Mouse (Mus musculus): Measurements from ENCODE around the gene Ubox5. TPM values are rescaled to one million over a fixed set of nuclear protein-coding genes. Genes with fewer than 3 reads are reported as not detected.
A peak's percentile ranks its signal among the peaks of the same experiment; 100 is the strongest.

Ubox5 gene
- total RNA-seq, 2 experiments from 2014 or later: 7.3 to 8.5 TPM

DNA sequence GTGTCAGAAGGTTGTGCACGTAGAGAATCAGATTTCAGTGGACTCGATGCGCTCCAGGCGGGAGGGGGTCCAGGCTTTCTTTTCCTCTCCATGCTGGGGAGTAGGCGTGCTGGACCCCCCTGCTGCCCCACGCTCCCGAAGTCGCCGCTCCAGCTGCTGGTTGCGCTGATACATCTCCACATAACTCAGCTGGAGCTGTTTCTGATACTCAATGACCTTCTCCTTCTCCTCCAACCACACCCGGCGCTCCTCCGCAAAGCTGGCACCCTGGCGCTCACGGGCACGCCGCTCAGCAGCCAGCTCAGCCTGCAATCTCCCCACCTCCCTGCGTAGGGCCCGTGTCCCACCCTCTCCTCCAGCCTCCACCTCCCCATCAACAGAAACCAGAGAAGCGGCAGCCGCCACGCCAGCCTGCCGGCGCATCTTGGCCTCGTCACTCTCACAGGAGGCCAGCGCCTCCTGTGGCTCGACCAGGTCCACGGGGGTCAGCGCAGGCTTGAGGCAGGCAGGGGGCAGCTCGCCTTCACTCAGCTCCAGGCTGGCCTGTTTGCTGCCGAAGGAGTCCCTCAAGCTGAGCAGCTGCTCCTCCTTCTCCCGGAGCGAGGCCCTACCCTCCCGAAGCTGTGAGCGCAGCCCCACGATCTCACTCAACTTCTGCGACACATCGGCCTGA lies 5.0 kb upstream of the Ubox5 start:
- DNase-seq (ENCODE audit: low spot score in 2 of 2): no peak

DNA sequence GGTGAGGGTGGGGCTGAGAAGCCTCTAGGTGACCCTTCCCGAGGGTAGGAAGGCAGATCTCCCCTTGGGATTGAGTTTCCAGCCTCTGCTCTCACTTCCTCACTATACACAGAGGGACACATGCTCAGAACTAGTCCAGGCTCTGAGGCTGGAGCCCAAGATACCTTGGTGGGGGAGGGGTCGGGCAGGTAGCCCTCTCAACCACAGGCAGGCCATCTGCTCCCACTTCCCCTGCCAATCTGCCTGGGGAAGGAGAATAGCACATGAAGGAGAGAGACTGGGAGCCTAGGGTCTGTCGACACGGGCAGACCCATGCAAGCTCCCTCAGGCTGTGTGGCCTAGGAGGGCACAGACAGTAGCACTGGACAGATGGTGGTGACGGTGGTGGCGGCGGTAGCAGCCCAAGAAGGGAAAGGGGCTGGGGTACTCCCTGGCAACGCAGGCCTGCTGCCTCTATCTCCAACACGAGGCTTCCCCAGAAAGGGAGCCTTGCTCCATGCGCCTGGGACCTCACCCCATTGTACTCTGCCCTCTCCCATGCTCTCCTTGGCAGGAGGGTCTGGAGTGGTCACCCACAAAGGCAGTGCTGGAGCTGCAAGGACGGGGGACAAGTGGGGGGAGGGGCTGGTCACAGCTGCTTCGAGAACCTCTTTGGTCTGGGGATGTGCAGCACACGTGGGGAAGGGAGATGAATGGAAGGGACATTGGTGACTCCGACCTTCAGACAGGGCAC lies 4.3 kb upstream of the Ubox5 start:
- DNase-seq (ENCODE audit: low spot score in 2 of 2): no peak

DNA sequence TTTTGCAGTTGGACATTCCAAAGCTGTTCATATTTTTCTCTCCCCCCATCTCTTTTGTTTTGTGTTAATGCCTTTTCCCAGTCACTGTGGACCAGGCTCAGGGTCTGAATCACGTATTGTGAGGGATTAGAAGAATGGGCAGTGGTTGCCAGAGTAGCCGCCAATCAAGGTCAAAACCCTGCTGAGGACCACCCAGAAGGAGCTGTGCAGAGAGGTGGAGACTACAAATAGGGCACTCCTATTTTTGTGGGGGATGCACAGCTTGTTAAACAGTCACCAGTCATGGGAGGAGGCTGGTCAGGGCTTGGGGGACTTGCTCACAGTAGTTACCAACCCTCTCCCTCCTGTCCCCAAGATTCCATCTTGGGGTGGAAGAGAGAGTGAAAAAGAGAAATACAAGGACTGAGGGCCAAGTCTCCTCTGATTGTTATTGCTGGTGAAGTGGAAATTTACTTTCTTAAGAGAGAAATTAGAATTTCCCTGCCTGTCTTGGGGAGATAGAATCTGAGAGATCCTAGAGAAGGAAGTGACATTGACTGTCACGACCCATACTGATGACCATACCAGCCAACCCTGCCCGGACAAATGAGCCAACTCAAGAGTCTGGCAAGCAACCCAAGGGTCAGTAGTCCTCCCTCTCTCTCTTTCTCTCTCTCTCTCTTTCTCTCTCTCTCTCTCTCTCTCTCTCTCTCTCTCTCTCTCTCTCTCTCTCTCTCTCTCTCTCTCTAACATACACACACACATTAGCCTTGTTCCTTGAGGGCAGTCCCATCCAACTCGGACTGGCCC lies 3.2 kb upstream of the Ubox5 start:
- DNase-seq (ENCODE audit: low spot score in 2 of 2): no peak

DNA sequence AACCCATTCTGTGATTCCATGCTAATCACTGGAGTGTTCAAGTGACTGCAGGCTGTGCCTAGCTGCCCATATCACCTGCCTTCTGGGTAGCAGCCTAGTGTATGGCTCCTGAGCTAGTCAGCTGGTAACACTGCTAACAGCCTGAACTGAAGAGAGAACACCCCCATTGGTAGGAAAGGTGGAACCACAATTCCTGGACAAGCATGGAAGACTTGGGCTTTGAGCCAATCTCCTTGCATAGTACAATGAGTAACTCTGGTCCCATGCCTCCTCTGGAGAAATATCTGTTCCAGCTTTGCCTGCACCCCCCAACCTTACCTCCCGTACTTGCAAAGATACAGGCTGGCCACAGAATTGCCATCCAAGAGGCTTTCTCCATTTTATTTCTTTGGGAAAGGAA lies 2.6 kb upstream of the Ubox5 start:
- DNase-seq (ENCODE audit: low spot score in 2 of 2): no peak

DNA sequence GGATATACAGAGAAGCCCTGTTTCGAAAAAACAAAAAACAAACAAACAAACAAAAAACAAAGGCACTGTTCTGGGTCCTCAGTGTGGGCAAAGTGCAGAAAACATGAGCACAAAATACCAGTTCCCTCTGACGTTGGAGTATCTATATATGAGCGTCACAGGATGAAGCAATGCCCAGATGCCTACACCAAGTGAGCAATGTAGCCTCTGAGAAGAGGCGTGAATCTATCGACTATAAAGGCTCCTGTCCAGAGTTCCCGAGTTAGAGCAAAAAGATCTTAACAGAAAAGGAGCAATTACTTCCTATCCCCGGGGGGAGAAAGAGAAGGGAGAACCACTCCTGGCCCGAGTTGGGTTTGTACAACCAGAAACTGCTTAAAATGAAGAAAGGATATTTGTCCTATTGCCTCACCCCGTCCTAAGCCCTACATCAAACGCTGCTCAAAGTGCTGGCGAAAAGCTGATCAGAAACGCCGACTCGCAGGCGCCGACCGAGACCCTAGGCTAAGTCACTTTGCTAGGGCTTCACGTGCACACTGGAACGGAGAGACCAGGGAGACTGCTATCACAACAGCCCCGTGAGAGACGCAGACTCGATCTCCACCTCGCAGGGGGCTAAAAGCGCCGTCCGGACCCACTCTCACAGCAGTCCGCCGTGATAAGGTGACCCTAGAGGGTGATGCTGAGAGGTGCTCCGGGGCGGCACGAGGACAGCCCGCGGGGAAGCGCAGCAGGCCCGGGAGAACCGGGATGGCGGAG lies 579 bp downstream of the Ubox5 start:
- no peak for DNase-seq (ENCODE audit: low spot score in 2 of 2)

DNA sequence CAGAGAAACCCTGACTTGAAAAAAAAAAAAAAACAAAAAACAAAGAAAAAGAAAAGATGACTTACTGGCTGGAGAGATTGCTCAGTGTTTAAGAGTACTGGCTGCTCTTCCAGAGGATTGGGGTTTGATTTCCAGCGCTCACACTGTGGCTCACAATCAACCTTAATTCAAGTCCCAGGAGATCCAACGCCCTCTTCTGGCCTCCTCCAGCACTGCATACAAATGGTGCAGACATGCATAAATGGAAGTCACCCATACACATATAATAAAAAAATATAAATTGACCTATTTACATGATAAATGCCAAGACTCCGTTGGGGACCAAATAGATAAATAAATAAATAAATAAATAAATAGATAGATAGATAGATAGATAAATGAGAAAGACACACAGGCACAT lies 1.4 kb downstream of the Ubox5 start:
- DNase-seq (ENCODE audit: low spot score in 2 of 2): no peak

DNA sequence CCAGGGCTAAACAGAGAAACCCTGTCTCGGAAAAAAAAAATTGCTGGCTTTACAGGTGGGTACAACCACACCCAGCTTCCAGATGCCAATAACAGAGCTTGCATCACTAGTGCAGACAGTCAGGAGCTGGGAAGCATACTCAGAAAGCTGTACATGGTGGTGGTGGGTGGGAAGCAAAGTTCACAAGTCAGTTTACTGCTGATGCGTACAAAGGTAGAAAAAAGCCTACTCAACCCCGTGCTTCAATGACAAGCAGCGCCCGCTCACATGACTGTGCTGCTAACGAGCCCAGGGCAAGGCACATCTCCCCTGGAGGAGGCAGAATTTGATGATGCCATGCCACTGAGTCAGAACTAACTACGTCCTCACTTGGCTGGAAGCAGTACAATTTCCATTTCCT lies 10.9 kb downstream of the Ubox5 start:
- no peak for DNase-seq (ENCODE audit: low spot score in 2 of 2)

DNA sequence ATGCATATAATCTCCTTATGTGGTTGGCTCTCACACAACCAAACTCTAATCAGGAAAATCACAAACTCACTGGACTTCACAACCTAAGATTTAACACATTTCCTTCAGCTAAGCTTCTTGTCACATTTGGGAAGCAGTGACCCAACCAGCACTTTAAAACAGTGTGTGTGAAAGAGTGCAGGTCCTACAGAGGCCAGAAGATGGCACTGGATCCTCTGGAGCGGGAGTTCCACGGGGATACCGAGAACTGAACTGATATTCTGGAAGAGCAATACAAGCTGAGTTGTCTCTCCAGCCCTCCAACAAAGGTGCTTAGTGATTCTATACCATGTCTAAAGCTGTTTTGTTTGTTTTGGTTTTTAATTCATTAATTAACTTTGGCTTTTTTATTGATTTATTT lies 16.7 kb downstream of the Ubox5 start:
- no peak for DNase-seq (ENCODE audit: low spot score in 2 of 2)

DNA sequence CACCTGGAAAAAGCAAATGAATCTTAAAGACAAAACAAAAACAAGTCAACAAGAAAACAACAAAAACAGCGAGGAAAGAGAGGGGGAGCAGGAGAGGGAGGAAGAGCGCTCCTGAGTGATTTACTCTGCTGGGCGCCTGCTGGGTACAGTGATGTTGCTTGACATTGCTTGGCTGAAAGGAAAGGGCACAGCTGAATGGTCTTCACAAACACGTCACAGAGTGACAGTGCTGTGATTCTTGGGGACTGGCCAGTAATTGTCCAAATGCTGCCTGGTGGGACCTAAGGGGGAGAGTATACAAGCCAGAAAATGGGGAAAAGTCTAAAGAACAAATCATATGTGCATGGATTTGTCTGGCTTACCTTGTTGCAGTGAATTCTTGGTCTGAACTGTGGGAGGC lies 27.6 kb downstream of the Ubox5 start:
- DNase-seq (ENCODE audit: low spot score in 2 of 2): no peak

DNA sequence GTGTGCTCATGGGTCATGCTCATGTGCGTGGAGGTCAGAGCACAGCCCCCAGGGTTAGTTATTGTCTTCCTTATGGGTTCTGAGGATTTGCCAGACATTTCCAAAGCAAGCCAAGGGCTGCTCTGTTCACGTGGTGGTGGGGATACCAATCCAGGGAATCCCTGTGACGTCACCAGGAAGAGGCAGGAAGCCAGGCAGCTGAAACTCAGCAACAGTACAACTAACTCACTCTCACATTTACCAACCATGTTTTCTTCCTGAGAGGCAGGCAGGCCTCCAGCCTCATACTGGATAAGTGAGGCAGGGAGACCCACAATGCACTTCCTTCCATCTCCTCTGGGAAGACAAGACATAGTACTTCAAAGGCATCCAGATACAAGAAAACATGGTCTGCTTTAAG lies 31.4 kb downstream of the Ubox5 start:
- DNase-seq (ENCODE audit: low spot score in 2 of 2): no peak

DNA sequence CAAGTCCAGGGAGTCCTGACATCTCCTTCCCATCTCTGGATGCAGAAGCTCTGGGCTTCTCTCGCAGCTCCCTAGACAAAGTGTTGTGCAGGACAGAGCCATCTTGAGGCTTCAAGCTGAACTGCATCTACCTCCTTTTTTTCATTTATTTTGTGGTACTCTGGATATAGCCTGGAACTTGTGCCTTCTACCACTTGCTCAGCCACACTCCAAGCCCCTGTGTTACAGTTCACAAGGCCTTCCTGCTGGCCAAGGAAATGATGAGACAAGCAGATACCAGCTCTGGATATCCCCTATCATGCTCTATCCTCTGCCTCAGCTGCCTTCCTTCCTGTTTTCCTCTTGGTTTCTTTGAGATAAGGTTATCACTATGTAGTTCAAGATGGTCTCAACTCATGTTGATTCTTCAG lies 32.2 kb downstream of the Ubox5 start:
- DNase-seq (ENCODE audit: low spot score in 2 of 2): peak in 1 of 2 experiments; percentile 74

DNA sequence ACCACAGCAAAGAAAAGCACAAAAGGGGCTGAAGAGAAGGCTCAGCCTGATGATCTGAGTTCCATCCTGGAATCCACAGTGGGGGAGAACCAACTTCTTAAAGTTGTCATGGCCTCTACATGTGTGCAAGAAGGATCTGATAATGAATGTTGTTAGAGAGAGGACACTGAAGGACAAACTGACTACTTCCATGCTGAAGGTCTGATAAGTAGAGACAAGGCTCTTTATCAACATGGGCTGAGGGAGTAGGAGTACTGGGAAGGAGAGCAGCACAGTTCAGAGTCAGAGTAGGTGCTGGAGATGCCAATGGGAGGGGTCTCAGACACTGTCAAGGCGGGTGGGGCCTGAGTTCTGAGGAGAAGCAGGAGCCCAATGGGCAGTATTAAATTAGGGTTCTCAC lies 34.2 kb downstream of the Ubox5 start:
- DNase-seq (ENCODE audit: low spot score in 2 of 2): no peak

DNA sequence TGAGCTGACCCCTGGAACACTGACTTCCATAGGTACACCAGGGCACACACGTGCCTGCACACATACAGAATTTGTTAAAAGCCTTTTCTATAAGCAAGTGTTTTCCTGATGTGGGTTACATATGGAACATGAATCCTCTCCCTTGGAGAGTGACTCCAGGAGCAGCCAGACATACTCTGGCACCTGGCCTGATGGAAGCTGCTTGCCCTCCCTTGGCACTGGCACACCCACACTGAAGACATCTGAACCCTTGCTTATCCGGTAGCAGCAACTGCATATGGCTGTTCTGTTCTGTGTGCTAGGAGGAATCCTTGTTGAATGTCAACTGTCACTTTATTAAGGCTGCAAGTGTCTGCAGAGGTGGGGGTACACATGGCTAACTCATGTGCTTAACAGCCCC lies 38.8 kb downstream of the Ubox5 start:
- no peak for DNase-seq (ENCODE audit: low spot score in 2 of 2)

DNA sequence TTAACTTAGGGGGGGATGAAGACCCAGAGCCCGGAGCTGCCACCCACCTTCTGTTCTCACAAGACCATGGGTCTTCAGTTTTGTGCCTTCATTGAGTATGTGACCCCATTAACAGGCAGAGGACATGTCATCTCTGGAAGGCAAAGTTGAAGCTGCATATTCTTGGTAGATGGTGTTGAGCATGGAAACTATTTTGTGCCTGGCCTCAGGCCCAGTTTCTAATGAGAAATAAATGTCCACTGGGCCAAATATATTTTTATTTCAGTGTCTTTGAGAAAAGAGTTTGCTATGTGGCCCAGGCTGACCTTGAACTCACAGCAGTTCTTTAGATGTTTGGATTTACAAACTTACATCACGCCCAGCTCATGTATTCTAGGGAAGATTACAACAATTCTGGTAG lies 40.1 kb downstream of the Ubox5 start:
- DNase-seq (ENCODE audit: low spot score in 2 of 2): no peak

DNA sequence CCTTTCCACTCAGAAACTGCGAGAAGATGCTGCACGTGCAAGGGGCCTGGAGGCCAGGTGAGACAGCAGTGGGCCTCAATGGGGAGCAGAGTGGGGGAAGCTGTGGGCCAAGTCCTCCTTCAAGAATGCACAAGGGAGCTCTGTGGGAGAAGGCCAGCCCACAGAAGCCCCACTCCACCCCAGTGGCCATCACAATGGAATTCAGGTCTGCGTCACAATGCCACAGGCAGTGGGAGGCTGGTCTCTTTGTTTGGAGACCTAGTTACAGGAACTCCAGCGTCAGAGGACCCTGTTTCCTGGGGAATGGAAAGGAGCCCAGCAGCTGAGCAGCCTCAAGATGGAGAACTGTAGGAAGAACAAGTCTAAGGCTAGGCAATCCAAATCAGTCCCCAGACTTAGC lies 40.7 kb downstream of the Ubox5 start:
- DNase-seq (ENCODE audit: low spot score in 2 of 2): no peak

DNA sequence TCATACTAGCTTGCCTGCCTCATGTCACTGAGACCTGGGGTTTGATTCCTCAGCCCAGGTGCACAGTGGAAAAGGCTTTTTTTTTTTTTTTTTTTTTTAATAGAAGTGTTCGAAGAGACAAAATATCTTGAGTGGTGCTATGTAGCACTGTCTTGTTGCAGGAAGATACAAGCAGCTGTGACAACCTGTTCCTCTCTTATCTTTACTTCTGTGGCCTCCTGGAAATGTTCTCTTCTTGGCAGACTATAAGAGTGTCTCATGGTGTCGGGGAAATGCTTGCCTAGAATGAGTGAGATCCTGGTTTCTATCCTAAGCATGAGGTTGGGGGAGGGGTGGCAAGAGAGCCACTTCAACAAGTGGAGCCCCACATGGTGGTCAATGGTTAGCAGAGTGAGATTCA lies 41.5 kb downstream of the Ubox5 start:
- no peak for DNase-seq (ENCODE audit: low spot score in 2 of 2)

DNA sequence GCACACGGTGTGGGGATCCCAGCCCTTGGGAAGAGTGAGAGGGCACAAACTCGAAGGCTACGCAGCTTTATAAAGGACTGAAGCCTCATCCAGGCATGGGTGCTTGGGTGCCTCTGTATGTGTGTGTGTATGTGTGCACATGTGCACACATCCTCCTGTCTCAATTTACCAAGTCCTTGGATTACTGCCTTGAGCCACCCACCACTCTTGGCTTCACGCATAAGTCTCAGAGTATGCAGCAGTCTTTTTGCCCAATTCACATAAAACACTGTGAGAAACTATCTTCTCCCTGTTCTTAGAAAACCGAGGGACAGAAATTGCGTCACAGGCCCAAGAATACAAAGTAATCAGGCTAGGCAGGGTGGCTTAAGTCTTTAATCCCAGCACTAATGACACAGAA lies 43.8 kb downstream of the Ubox5 start:
- DNase-seq (ENCODE audit: low spot score in 2 of 2): peak in 1 of 2 experiments; percentile 29

DNA sequence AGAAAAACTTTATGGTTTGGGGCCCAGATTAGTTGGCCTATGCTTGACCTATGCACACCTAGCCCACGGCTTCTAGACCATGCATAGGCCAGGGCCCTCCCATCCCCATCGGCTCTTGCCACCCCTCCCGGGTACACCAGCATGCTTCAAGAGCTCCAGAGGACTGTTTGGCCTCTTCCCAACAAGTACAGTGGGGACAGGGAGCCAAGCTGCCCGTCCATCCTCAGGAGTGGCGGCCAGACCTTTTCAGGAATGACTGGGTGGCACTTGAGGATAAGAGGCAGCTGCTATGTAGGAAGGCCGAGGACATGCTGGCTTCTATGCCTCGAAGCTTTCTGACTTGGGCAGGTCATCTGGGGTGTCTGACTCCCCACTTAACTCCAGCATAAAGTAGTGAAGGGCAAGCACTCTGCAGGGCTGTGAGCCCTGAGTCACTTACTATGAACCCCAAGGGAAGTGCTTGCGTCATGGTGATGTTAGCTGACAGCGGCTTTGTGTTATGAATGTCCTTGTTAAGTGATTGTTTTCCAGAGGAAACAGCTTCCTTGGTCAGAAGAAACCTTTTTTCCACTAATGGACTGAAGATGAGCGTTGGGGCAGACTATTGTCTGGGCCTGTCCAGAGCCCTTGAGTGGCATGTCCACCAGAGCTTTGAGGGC lies 45.8 kb downstream of the Ubox5 start:
- DNase-seq (ENCODE audit: low spot score in 2 of 2): no peak

DNA sequence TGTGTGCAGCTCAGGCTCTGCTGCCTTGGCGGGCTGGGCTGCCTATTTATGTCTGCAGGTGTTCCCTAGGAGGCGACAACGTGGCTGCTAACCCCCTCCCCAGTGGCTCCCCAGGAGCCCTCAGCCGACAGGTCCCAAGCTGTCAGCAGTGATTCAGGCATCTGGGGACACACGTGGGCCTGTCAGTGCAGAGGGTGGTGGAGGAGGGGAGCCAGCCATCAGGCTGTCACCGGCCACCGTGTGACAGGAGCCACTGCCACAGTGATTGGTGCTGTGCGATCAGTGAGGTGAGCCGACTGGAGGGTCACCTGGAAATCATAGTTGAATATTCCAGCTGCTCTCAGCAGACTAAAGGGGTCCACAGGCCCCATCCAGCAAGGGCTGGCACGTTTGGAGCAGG lies 47.3 kb downstream of the Ubox5 start, which contains the start of gene Avp:
TSS of gene Avp (minus strand) at position 3 of the 400 bp plus-strand sequence.
- DNase-seq (ENCODE audit: low spot score in 2 of 2): no peak

DNA sequence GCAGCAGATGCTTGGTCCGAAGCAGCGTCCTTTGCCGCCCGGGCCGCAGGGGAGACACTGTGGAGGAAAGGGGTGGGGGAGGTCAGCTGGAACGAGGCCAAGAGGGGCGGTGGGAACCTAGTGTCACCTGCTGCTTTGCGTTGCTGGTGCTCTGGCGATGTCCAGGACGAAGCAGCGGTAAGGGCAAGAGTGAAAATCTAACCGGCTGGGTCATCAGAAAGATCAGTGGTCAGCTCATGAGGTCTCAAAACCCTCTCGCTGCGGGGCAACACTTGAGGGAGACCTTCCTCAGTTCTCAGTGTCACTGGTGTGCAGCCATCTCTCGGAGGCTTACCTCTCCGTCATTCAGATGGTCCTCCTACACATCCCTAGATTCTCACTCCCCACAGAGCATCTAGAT lies 48.6 kb downstream of the Ubox5 start:
- DNase-seq (ENCODE audit: low spot score in 2 of 2): no peak

DNA sequence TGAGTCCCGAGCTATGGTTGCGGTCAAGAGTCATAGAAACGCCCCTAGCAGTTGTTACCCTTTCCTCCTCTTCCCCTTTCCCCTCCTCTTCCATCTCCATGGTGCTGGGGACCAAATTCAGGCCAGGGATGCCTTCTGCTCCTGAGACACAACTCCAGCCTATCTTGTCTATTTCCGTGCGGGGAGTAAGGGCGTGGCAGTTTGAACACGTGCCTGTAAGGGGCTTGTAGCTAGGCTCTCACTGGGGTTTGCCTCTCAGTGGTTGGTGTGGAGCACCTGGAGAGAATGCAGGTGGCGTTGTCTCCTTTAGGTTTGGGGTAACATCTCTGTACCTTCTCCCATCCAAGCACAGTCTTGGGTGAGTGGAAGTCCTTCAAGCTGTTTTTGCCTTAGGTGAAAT lies 50.0 kb downstream of the Ubox5 start:
- DNase-seq (ENCODE audit: low spot score in 2 of 2): no peak

Data from layer of hippocampus, postnatal 14 days (tissue).